Mouse (Mus musculus) large intestine, adult 2 months (tissue): ENCODE data around the gene Dglucy. TPM values are rescaled to one million over a fixed set of nuclear protein-coding genes. Genes with fewer than 3 reads are reported as not detected.

Experiments used
- DNase-seq: peaks from one replicate; pipeline ENCODE4 v3.0.0-alpha.2; 2012; ENCODE audit warnings: low read depth, low spot score
- WGBS: fragments of 180-500 bp; shearing (Covaris S2); methylation state at CpG from one replicate; pipeline ENCODE4 v1.1.7; 2018; 5-methylcytosine and 5-hydroxymethylcytosine counted together
- polyA plus RNA-seq: library from polyadenylated mRNA; depleted of rRNA; stranded (reverse); fragments of >200 nt; gene quantifications from 2 replicates; pipeline ENCODE4 v1.2.3, GENCODE M21; 2012

Gene Dglucy
- polyA plus RNA-seq, 1 experiment = 14.5 TPM

DNA sequence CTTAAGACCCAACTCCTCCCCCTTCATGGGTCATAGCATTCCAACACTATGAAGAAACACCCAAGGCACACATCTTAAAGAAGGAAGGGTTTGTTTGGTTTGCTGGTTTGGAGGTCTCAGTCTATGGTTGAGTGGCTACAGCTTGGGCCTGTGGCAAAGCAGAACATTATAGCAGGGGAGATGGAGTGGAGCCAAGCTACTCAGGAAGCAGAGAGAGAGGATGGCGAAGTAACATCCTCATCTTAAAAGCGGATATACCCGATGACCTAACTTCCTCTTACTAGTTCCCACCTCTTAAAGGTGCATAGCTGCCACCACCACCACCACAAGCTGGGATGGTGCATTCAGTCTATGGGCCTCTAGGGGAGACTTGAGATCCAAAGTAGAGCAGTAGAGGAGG is 58.4 kb downstream of the Dglucy start:
- no peak for DNase-seq
- WGBS = 52% methylated on average over 3 of the region's 3 CpGs

DNA sequence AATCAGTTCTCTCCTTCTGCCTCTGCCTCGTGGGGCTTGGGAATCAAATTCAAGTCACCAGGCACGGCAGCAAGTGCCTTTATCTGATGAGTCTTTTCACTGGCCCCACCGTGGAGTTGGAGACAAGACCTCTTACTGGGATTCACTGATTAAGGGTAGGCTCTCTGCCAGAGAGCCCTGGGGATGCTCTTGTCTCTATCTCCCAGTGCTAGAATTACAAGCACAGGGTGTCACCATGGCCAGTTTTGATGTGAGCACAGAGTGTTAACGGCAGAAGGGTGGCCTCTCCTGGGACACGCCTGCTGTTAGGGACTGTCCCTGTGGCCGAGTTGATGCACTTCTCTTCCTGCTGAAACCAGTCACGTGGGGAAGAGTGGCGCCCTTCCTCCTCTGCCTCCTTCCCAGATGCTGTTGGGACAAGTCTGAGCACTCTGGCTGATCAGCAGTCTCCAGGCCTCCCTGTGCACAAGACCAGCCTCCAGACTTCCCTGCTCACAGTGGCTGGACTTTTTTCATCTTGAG is 60.3 kb downstream of the Dglucy start:
- DNase-seq = no peak
- WGBS = 23% methylated on average over 8 of the region's 8 CpGs

DNA sequence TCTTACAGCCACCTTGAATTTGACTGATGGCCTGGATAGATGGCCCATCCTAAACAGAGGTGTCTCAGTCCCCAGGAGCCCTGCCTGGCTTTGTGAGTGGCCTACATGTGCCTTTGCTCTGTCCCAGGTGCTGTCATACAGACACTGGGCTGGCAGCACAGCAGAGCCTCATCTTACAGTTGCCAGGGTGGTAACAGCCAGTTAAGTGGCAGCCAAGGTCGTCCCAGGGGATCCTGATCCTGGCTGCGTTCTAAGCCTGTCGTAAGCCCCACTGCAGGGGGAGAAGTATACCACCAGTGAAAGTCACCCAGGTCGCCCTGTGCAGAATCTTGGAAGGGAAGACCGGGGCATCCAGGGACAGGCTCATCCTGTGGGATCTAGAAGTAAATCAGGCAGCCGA is 61.1 kb downstream of the Dglucy start:
- 91% methylated on average over 6 of the region's 6 CpGs for WGBS

DNA sequence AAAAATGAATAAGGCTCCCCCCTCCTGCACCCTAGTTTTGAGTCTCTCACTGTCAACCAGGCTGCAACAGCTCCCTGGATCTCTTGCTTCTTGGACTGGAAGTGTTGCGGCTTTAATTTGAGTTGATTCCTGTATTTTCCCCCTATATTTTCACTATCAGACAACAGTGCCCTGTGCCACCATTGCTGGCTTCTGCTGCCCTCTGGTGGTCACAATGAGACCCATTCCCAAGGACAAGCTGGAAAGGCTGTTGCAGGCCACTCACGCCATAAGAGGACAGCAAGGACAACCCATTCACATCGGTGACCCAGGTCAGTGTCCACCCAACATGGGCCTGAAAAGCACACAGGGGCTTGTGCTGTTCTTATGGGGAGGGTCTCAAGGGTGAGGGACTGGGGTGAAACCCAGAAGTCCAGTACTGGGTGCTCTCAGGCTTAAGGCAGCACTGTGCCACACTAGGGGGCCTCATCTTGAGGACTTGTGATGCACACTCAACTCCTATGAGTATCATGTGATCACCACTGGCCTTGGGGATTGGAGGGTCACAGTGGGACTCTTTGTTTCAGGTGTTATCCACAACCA is 62.4 kb downstream of the Dglucy start:
- DNase-seq = no peak
- 14% methylated on average over 3 of the region's 3 CpGs for WGBS

More for the DNA sequence above, 61.1 kb downstream of the Dglucy start:
- DNase-seq = no peak

DNA sequence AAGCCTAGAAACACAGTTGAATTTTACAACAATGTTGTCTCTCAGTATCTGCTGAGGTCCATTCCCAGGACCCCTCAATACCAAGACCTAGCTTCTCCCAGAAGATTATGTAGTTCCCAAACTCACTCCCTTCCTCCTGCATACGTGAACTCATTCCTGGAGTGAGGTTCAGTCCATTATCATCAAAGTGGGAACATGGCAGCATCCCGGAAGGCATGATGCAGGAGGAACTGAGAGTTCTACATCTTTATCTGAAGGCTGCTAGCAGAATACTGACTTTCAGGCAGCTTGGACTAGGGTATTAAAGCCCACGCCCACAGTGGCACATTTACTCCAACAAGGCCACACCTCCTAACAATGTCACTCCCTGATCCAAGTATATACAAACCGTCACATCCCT is 64.3 kb downstream of the Dglucy start:
- WGBS = 84% methylated on average over 4 of the region's 4 CpGs
- no peak for DNase-seq

DNA sequence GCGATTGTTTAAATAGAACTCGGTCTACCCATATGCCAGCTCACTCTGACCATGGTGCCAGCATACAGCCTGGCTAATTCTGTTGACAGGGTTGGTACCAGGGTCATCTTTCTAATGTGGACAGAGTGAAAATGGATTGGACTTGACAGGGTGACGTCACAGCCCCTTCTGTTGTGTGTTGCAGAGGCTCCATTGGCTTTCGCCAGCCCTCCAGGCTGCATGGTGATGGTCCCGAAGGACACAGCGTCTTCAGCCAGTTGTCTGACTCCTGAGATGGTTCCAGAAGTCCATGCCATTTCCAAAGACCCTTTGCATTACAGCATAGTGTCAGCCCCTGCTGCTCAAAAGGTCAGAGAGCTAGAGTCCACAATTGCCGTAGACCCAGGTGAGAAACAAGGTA is 65.7 kb downstream of the Dglucy start:
- WGBS = 90% methylated on average over 7 of the region's 7 CpGs

DNA sequence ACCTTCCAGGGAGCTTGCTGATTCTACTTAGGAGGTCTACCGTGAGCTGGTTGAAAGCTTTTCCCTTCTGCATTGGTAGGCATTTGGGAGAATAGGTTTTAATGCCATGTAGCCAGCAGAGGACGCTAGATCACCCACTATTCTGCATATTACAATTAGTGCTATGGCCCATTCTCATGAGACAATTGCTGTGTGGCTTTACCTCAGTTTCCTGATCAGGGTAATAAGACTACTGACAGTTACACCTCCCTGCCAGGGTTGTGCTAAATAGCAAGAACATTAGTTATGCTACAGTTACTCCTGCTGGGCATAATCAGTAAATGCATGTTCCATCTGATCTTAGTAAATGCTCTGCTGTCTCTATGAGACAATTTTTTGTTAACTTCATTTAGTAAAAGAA is 67.0 kb downstream of the Dglucy start:
- WGBS = 47% methylated on average over 2 of the region's 2 CpGs
- DNase-seq = no peak

More for the DNA sequence above, 65.7 kb downstream of the Dglucy start:
- DNase-seq = no peak

DNA sequence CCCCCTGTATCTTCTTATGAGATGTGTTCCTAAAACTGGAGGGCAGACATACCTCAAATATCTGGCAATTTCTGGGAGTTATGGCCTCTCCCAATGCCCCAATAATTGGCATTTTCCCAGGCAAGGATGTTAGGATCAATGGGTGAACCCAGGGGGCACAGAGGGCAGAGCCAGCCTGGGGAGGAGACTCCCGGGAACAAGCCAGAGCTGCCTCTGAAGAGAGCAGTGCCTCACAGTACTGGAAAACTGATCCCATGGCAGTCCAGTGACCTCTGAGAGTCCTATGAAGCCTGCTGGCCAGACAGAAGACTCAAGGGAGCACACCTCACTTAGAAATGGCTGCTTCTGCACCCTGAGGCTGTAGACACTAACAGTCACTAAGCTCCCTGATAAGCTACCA is 67.7 kb downstream of the Dglucy start:
- no peak for DNase-seq
- WGBS = 69% methylated on average over 1 of the region's 1 CpGs

DNA sequence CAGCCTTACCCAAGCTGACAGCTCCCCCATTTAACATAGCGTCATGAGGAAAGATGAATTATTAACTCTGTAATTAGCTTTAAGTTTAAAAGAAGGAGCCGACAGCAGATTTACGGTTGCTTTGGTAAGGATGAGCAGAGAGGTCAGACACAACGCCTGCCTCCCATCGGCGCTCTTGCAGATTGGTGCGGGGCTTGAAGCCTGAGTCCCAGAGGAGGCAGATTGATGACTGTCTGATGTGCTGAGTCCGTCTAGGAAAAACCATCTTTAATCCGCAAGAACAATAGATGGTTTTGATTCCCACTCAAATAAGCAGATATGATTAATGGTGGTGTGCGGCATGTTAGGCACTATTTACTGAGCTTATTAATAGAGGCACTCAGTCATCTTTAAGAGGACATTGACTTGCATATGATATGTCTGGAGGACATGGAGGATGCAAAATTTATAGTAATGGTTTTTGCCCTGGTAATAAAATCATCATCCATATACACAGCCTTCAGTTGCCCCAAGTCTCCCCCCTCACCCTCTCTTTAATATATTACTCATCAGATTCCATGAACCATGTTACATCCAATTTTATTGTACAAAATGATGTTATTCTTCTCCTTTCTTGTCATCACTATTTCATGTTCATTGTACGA is 68.7 kb downstream of the Dglucy start:
- WGBS = 71% methylated on average over 11 of the region's 11 CpGs
- no peak for DNase-seq

DNA sequence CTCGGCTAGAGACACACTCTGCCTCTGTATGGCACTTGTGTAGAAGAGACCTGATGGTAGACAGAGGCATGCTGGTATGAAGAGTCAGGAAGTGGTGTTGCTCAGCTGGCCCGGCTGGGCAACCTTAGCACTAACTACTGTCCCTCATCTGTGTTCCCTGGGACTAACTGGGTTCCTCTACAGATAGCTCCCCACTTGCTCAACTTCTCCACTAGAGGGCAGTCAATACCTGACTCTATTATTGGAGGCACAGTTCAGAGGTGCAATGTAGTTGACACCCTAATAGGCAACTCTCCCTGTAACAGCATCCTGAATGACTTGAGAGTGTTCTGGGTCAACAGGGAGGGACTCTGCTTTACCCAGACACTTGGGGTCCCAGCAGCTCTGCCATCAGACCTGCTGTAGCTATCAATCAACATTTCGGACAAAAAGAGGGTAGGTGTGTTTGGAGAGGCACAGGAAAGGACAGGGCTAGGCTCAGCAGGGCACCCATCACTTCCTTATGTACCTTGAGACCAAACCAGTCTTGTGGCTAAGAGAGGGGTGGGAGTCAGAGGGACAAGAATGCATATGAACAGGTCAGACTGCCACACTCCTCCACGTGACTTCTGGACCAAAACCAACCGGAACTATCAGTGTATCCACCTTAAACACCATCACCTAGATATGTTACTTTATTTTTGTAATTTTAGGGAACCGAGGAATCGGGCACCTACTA is 70.7 kb downstream of the Dglucy start:
- 80% methylated on average over 7 of the region's 7 CpGs for WGBS
- no peak for DNase-seq

DNA sequence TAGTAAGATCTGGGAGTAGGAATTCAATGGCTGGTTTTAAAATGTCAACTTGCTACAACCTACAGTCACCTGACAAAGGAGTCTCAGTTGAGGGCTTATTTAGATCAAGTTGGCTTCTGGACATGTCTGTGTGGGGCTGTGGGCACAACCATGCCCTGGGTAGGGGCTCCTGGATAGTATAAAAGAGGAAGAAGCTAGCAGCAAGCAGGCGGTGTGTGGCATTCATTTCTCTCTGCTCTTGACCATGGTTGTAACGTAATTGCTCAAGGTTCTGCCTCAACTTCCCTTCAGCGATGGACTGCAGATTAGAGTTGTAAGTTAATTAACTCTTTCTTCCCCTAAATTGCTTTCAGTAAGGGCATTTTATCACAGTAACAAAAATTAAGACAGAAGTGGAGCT is 73.5 kb downstream of the Dglucy start:
- WGBS = 93% methylated on average over 3 of the region's 3 CpGs
- DNase-seq = no peak

DNA sequence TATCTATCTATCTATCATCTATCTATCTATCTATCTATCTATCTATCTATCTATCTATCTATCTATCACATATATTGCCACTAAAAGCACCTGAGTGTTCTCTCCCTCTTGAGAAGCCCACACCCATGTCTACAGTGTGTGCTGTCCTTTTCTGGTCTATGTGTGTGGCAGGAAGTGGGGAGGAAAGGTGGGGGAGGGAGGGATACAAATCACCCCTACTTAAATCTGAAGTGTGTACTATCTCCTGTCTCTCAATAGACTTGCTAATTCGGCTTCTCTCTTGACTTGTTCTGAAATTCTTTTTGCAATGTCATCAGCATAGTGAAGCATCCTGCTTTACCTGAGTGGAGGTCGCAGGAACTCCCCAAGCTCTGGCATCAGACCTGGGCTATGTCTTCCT is 77.5 kb downstream of the Dglucy start:
- DNase-seq = no peak
- 86% methylated on average over 2 of the region's 2 CpGs for WGBS

DNA sequence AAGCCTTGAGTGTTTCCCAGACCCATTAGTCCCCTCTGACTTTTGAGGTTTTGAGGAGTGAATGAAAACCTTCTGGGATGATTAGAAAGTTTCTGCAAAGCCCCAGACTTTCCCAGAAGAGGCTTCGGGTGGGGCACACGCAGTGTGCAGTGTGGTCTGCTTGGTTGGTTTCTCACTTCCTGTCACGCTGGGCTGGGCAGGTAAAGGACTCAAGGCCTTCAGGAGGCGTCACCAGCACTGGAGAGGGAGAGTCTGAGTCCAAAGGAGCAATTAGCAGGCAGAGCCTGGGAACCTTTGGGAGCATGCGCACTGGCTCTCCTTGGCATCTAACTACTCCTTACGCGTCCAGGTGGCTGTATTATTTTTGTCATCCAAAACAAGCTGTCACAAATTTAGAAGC is 78.9 kb downstream of the Dglucy start:
- 36% methylated on average over 7 of the region's 7 CpGs for WGBS
- DNase-seq = peak; percentile 75

DNA sequence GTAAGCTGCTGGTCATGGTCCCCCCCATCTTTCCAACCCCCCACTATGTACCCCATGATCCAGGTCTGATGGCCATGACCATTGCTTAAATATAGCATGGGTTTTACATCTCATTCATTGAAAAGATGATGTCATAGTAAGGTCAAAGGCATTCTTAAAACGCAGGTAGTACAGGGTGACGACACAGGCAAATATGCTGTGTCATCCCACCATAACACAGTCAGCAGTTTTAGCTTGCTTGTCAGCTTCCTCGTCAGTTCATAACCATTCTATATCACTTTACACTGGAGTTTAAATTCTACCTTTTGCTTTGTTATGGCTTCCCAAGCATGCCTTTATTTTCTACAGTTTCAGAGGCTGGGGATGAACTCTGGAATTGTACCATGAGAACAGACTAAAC is 83.4 kb downstream of the Dglucy start:
- DNase-seq = no peak
- WGBS = 41% methylated on average over 3 of the region's 3 CpGs

DNA sequence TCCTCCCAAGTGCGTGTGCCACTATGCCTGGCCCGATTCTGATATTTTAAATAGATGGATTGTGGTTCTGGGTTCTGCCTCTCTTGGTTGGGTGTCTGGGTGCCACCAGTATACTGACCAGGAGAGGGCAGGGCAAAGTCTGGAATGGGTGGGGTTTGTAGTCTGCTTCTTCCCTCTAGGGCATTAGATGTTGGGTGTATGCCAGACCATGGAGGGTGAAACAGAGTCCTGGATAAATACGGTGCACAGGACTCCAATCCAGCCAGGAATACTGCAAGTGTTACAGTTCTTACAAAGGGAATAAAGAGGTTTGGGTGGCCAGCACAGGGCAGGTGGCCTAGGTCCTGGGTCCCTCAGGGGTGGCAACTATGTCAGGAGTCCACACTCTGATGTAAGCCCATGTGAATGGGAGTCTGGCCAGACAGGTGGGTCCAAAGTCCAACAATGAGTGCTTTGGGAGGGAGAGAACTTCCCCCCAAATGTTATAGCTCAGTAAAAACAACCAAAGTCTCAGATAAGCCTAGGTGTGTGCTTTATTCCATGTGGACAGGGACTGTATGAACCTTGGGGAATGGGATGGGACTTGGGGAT is 84.1 kb downstream of the Dglucy start:
- DNase-seq = peak; percentile 86
- 21% methylated on average over 3 of the region's 3 CpGs for WGBS

DNA sequence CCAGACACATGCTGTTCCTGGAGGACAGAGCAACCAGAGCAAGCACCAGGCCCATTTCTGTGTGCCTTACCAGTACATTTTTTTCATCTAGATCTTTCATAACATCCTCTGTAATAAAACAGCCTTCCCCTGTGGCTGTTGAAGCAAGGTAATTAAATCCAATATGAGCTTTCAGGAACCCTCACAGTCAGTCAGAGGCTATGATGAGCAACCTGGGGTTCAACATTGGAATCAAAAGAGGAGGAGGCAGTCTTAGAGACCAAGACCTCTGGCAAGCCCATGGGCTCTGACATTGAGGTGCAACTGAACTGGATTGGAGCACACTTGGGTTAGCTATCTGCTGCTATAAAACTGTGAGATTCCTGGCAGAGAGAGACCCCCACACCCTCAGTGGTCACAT is 86.2 kb downstream of the Dglucy start:
- no peak for DNase-seq

DNA sequence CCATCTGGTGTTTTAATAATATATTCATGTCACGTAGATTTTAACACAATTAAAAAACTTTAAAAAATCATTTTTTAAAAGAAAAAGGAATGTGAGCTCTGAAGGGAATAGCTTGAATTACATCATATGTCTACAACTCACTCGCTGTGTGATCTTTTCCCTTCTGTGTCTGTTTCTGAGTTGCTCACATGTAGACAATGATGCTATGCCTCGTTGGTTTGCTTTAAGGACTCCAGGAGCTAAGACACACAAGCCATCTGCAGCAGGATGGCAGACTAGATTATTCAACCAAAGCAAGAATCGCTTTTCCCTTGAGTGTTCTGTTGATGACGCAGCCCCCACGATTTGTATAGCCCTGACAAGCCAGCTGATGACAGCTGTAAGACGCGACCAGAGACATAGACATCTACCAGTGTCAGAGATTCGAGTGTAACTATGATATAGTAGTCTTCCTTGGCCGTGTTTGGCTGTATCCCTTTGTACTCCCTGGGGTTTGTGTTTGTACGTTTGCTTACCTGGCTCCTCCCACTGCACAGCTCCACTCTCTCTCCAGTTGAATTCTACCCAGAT is 86.7 kb downstream of the Dglucy start:
- WGBS = 73% methylated on average over 11 of the region's 11 CpGs
- no peak for DNase-seq

DNA sequence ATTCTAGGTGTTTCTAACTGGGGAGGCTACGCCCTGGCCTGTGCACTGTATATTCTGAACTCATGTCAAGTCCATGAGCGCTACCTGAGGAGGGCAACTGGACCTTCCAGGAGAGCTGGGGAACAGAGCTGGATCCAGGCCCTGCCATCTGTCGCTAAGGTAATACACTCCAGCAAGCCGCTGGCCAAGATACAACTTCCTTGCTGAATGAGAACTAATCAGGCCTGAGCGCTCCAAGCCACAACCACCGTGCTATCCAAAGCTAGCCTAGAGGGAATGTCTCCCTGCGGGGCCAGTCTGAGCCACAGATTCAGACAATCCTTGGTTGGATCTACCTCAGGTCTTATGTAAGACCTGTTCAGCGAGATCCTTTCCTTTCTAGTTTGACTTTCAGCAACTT is 88.2 kb downstream of the Dglucy start:
- WGBS = 88% methylated on average over 8 of the region's 8 CpGs
- no peak for DNase-seq

DNA sequence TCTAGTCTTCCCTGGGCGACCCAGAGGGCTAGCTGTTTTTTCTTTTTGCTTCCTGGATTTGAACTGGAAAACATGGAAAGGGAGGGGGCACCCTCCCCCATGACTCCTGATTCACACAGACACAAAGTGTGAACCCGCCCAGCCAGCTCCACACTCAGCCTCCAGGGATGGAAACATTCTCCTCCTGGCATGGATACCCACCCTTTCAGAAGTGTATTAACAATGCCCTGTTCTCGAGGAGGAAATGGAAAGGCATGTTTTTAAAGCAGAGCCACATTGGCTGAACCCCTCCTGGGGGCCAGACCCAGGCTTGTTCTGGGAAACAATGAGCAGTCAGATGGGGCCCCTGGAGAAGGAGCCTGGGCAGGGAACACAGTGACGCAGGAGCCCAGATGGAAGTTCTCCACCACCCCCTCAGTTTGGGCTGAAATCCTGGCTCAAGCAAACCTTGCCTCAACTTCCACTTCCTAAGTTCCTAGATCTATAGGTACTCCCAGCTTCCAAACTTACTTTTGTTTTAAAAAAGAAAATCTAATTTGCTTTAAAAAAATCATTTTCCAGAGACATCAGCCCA is 89.3 kb downstream of the Dglucy start:
- WGBS = 77% methylated on average over 4 of the region's 4 CpGs

DNA sequence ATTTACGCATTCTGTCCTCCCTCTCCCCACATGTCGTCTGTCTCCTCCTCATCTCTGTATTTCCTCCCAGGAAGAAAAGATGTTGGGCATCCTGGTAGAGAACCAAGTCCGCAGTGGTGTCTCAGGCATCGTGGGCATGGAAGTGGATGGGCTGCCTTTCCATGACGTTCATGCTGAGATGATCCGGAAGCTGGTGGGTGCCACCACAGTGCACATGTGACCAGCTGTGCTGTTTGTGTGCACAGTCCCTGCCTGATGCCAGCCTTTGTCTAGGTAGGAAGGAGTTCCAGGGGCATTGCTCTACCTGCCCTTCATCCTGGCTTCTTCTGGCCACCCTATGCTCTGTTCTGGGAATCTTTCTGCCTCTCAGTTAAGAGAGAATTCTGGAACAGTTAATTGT is 92.4 kb downstream of the Dglucy start:
- DNase-seq = no peak
- 94% methylated on average over 6 of the region's 6 CpGs for WGBS

More for the DNA sequence above, 89.3 kb downstream of the Dglucy start:
- no peak for DNase-seq
